In genomic region chr13:101513354-101513753, GRCm38 (mm10) we compare ENCODE assay signal across 18 mouse cellular contexts.
DNase-seq lines count a peak whose midpoint lies in the region; TF ChIP-seq lines count a peak whose summit lies in the region.
"Had no signal": no experiment of that assay in that cellular context is flagged by ENCODE, and none has a peak within 500 bp of the region (broad histone marks: within the 10 kb centered on the region; RNA-seq: fewer than 3 reads in every experiment).

No protein-coding gene starts in this region.

- no peaks in the 10 kb centered on the region for H3K79me2 ChIP-seq in heart, adult 2 months (replicated peaks; ENCODE audit: control insufficient read depth, insufficient read depth, low read length)

- TF ChIP-seq CTCF in heart, adult 2 months (IDR thresholded peaks at IDR 0.05) = no peak

- H3K36me3 ChIP-seq in heart, adult 2 months (ENCODE audit: control insufficient read depth, insufficient read depth, low read length) = no peaks in the 10 kb centered on the region
- H3K36me3 ChIP-seq: embryonic facial prominence, embryonic 13.5 days; heart, embryonic 13.5 days; hindbrain, embryonic 13.5 days; limb, embryonic 15.5 days; lung, embryonic 15.5 days; neural tube, embryonic 15.5 days had no signal

- H3K9ac ChIP-seq in heart, adult 2 months (ENCODE audit: low read depth, low read length) = no peak overlapping the region
- H3K9ac ChIP-seq: embryonic facial prominence, embryonic 13.5 days; forebrain, embryonic 13.5 days; heart, embryonic 13.5 days; hindbrain, embryonic 13.5 days; limb, embryonic 15.5 days; lung, embryonic 15.5 days; neural tube, embryonic 15.5 days had no signal

- H3K27ac ChIP-seq in heart, adult 2 months = no peak overlapping the region
- H3K27ac ChIP-seq: embryonic facial prominence, embryonic 13.5 days; forebrain, embryonic 13.5 days; heart, embryonic 13.5 days; hindbrain, embryonic 13.5 days; limb, embryonic 15.5 days; lung, embryonic 15.5 days; neural tube, embryonic 15.5 days had no signal

- H3K27me3 ChIP-seq in heart, adult 2 months (ENCODE audit: control insufficient read depth, insufficient read depth, low read length) = no peaks in the 10 kb centered on the region
- H3K27me3 ChIP-seq: CH12.LX; embryonic facial prominence, embryonic 13.5 days; forebrain, embryonic 13.5 days; heart, embryonic 13.5 days; hindbrain, embryonic 13.5 days; limb, embryonic 15.5 days; lung, embryonic 15.5 days; neural tube, embryonic 15.5 days had no signal

- TF ChIP-seq EP300 in heart, adult 2 months (IDR thresholded peaks at IDR 0.05; ENCODE audit: insufficient read depth, low read depth, low read length) = no peak

- H3K4me3 ChIP-seq in heart, adult 2 months = no peak overlapping the region
- H3K4me3 ChIP-seq: embryonic facial prominence, embryonic 13.5 days; forebrain, embryonic 13.5 days; heart, embryonic 13.5 days; hindbrain, embryonic 13.5 days; limb, embryonic 15.5 days; lung, embryonic 15.5 days; neural tube, embryonic 15.5 days had no signal

- intact Hi-C loops in heart, adult 2 months (cut with DNase I) = no loop called here
- intact Hi-C loops in heart, postnatal 10 days (cut with DNase I) = no loop called here

- peak; percentile 87 to 91 for DNase-seq in adrenal gland, adult (ENCODE audit: inconsistent age in 2 of 2, low spot score in 1 of 2)
- DNase-seq in adrenal gland, postnatal 4 days (ENCODE audit: low spot score in 2 of 2) = no peak
- DNase-seq in heart, adult 2 months = peak; percentile 27 to 30
- DNase-seq in heart, postnatal 10 days = no peak
- DNase-seq in adrenal gland, postnatal 25 days = peak; percentile 80
- peak; percentile 25 for DNase-seq in lung, postnatal 25 days (ENCODE audit: low spot score)
- DNase-seq in spleen, postnatal 10 days (ENCODE audit: low spot score in 2 of 2) = no peak
- no peak for DNase-seq in retina, postnatal 1 day
- DNase-seq: kidney, postnatal 10 days; thymus, postnatal 36 days had no signal

- WGBS in heart, adult 2 months = 25% methylated on average over 3 of the region's 3 CpGs

- H3K4me1 ChIP-seq in heart, adult 2 months (ENCODE audit: control insufficient read depth, insufficient read depth, low read length) = no peaks in the 10 kb centered on the region
- H3K4me1 ChIP-seq: embryonic facial prominence, embryonic 13.5 days; forebrain, embryonic 13.5 days; hindbrain, embryonic 13.5 days; lung, embryonic 15.5 days; neural tube, embryonic 15.5 days had no signal

- TF ChIP-seq POLR2A in heart, adult 2 months (IDR thresholded peaks at IDR 0.05; ENCODE audit: insufficient read depth, low read depth, low read length) = no peak

Comparison
In these comparisons a context has a peak if more than half of its experiments do, and no peak if none do; other contexts are left out.
1. DNase-seq: peak in adrenal gland, adult (2 of 2), heart, adult 2 months (2 of 2), adrenal gland, postnatal 25 days (single experiment) and lung, postnatal 25 days (single experiment); none in adrenal gland, postnatal 4 days (0 of 2), heart, postnatal 10 days (0 of 2), spleen, postnatal 10 days (0 of 2) and retina, postnatal 1 day (single experiment).